Mouse (Mus musculus) E14TG2a.4 (cell line): ENCODE results near the gene Hist2h2aa1.
"Not testable (repeated sequence)": the region's sequence is repeated elsewhere in the genome, so short reads cannot be mapped to it uniquely, and the experiment has no call there.

Experiments
- H3K27me3 ChIP-seq: 2 replicates; pipeline ENCODE4 v1.6.1; 2014; ENCODE audit warnings: low read length, control low read depth; ENCODE audit not compliant: insufficient read depth
- H3K36me3 ChIP-seq: 2 replicates; pipeline ENCODE4 v1.6.1; 2014; ENCODE audit warnings: low read length, control low read depth; ENCODE audit not compliant: insufficient read depth
- H3K4me1 ChIP-seq: replicated peaks from 2 replicates; pipeline ENCODE4 v1.6.1; 2014; ENCODE audit warnings: low read depth, low read length, control low read depth
- H3K4me3 ChIP-seq: replicated peaks from 2 replicates; pipeline ENCODE4 v1.5.1; 2014; ENCODE audit warnings: mild to moderate bottlenecking, low read length
- H3K9me3 ChIP-seq: 2 replicates; pipeline ENCODE4 v1.6.1; 2014; ENCODE audit warnings: low read length, control low read depth
- CTCF ChIP-seq: conservative IDR thresholded peaks from 2 replicates; pipeline ENCODE4 v1.5.1; 2014; ENCODE audit warnings: low read length
- NANOG ChIP-seq: IDR thresholded peaks from 2 replicates; pipeline ENCODE4 v1.6.1; 2014; ENCODE audit warnings: borderline replicate concordance, low read length, mixed read lengths
- POU5F1 ChIP-seq: IDR thresholded peaks from 2 replicates; pipeline ENCODE4 v1.6.1; 2014; ENCODE audit warnings: low read length, borderline replicate concordance

Hist2h2aa1 gene

DNA sequence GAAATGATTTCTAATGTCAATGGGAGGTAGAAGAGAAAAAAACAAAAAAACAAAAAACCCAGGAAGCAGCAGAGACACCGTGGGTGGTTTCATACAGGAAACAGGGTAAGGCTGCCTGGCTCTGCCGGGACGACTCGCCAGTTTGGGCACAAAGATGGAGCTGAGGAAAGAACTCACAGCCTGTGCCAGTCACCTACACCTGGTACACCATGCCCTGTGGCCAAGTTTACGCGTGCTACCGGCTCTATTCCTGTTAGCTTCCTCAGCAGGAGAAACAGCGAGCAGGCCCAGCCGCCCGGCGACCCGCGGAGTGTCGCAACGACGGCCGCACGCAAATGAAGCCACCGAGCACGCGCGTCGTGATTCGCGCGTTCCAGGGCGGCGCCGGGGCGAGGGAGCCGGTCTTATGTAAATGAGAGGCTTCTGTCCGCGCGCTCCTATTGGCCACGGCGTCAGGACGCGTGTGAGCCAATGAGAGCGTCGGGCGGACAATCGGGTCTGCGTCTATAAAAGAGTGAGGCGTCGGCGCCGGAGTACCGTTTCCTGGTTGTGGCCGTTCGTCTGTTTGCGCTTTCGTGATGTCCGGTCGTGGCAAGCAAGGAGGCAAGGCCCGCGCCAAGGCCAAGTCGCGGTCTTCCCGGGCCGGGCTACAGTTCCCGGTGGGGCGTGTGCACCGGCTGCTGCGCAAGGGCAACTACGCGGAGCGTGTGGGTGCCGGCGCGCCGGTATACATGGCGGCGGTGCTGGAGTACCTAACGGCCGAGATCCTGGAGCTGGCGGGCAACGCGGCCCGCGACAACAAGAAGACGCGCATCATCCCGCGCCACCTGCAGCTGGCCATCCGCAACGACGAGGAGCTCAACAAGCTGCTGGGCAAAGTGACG, at the start of gene Hist2h2aa1:
Gene Hist2h2aa1, plus strand, starts transcription at position 495 of the 884 bp plus-strand sequence.
- not testable (repeated sequence) for H3K36me3 ChIP-seq, H3K27me3 ChIP-seq, H3K9me3 ChIP-seq
- H3K4me1 ChIP-seq = peaks cover 62% of the 10 kb centered on the region
- H3K4me3 ChIP-seq = peak within 1 kb of the TSS; percentile 82

DNA sequence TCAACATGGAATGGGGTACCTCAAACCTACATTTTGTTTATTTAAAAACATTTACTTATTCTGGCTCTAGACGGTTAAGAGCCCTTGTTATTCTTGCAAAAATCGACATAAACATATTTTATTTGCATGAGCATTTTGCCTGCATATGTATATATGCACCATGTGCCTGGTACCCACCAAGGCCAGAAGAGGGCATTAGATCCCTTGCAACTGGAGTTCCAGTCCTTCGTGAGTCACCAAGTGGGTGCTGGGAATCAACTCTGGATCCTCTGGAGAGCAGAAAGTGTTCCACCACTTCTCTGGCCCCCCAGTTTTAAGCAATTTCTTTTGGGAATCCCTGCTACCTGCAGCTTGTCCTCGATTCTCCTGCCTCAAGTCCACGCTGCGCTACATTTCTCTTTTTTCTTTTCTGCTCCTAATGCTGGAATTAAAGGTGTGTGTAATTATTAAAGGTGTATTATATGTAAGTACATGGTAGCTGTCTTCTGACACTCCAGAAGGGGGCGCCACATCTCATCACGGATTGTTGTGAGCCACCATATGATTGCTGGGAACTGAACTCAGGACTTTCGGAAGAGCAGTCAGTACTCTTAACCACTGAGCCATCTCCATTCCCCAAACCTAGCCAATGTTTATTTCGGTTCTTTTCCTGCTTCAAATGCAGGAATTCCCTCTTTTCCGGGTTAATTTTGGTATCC, 49.5 kb upstream of the Hist2h2aa1 start:
- TF ChIP-seq POU5F1 (no peak), CTCF (peak; percentile 41)
- Histone ChIP-seq H3K9me3 (no peaks in the 10 kb centered on the region), H3K36me3 (no peaks in the 10 kb centered on the region), H3K4me1 (peaks cover 47% of the 10 kb centered on the region), H3K4me3 (peak overlapping the region; percentile 94), H3K27me3 (peaks cover 24% of the 10 kb centered on the region)

DNA sequence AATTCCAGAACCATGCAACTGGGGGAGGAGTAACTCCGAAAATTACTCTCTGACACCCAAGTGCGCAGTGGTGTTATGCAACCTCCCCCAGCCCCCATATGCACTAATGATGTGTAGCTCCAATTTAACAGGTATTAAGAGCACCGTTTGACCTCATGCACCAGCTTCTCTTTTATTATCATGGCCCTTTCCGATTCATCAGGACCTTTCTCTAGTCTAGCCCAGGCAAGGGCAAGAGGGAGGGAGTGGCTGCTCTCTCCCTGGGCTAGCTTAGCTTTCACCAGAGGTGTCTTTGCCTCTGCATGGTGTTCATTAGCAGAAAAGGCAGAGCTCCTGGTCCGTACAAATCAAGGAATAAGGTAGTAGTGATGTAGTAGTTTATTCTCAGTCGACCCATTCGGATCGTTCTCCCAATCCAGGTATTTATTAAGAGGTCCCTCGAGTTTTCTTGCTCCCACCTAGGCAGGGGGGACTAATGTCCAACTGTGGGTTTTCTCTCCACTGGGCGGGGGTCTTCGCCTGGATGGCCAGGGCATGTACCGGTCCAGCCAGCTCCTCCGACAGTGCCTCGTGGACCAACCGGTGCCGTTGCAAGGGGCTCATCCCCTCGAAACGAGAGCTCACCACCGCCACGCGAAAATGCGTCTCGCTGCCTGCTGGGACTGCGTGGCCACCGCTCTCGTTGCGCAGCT, 48.7 kb upstream of the Hist2h2aa1 start:
- no peak for TF ChIP-seq CTCF
- no peak for TF ChIP-seq NANOG
- TF ChIP-seq POU5F1 = no peak
- no peaks in the 10 kb centered on the region for H3K9me3 ChIP-seq

DNA sequence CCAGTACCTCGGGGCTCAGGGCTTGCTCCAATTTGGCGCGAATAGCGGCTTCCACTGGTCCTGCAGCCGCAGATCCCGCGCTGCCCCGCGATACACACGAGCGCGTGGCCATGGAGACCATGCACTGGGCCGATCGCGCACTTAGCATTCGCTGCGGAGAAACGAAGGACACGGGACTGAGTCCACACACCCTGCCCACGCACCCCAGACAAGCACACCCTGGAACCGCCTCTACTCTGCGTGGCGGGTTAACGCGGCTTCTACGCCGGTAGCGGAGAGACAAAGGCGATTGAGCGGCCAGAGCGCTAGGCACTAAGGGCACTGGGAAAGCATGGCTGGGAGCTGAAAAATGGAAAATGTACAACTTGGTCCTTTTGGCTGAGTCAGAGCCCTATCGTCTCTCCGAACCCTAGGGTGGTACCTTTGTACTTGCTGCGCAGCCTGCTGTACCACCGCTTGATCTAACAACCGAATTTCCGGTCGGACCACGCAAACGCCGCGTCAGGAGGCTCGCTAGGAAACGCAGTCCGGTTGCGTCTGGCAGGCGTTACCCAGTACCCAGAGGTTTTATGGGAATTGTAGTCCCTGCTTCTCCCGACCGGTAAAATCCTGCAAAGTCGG, 48.1 kb upstream of the Hist2h2aa1 start:
- H3K4me3 ChIP-seq = peak overlapping the region; percentile 94
- H3K36me3 ChIP-seq = no peaks in the 10 kb centered on the region
- peaks cover 21% of the 10 kb centered on the region for H3K27me3 ChIP-seq
- no peaks in the 10 kb centered on the region for H3K9me3 ChIP-seq
- TF ChIP-seq NANOG (no peak), CTCF (no peak), POU5F1 (no peak)
- peaks cover 47% of the 10 kb centered on the region for H3K4me1 ChIP-seq

More for the DNA sequence above, 48.7 kb upstream of the Hist2h2aa1 start:
- peak overlapping the region; percentile 94 for H3K4me3 ChIP-seq
- H3K4me1 ChIP-seq = peaks cover 47% of the 10 kb centered on the region
- H3K27me3 ChIP-seq = peaks cover 24% of the 10 kb centered on the region
- H3K36me3 ChIP-seq = no peaks in the 10 kb centered on the region

DNA sequence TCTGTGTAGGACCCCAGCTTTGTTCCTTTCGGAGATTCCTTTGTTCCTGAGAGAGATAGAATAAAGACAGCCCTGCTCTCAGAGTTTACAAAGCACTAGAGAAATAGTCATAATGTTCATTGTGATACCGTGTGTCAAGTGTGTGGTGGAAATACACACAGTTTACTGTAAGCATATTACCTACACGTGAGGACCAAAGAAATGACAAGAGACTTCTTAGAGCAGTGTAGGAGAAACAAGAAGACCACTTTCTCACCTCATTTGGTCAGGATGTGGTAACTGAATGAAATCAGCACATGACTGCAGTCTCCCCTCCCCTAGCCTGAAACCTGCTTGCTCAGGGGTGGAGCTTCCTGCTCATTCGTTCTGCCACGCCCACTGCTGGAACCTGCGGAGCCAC, 47.1 kb upstream of the Hist2h2aa1 start:
- peaks cover 15% of the 10 kb centered on the region for H3K27me3 ChIP-seq
- TF ChIP-seq NANOG (no peak), CTCF (no peak), POU5F1 (no peak)
- peak overlapping the region; percentile 94 for H3K4me3 ChIP-seq
- no peaks in the 10 kb centered on the region for H3K36me3 ChIP-seq
- no peaks in the 10 kb centered on the region for H3K9me3 ChIP-seq
- H3K4me1 ChIP-seq = peaks cover 43% of the 10 kb centered on the region

DNA sequence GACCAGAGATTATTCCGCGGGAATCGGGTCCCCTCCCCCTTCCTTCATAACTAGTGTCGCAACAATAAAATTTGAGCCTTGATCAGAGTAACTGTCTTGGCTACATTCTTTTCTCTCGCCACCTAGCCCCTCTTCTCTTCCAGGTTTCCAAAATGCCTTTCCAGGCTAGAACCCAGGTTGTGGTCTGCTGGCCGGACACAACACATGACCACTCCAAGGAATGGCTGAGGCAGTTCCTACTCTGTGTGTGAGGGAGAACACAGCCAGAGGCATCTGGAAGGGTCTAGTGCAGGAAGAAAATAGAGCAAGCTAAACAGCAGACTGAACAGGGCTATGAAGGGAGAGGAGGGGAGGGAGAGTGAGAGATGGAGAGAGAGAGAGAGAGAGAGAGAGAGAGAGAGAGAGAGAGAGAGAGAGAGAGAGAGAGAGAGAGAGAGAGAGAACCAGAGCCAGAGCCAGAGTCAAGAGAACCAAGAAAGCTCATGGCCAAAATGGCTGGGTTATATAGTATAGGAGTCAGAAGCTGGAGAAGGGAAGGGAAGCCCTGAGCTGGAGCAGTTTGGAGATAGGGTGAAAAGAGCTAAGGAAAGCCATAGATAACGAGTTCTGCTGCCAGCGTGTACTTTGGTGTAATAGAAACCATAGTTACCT, 46.6 kb upstream of the Hist2h2aa1 start:
- H3K36me3 ChIP-seq, H3K9me3 ChIP-seq: not testable (repeated sequence)
- 0 out of 2 replicates have a peak overlapping the region, but pooled peaks have one; percentile 26 for H3K4me3 ChIP-seq

DNA sequence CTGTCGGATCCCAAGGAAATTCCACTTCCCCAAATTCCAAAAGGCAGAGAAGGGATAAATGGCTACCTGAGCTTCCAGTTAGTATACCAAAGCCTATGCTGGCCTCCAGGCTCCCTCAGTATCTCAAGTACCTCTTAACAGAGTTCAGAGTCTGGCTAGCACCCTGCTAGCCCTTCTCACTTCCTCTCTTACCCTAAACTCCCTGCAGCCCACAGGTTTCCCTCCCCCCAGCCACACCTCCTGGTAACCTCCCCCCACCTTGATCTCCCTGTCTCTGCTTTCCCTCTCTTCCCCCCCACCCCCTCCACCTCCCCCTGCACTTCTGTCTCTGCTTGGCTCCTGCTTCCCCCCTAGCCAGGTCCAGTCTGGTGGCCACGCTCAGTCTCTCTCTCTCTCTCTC, 45.6 kb upstream of the Hist2h2aa1 start:
- H3K27me3 ChIP-seq = peaks cover 8% of the 10 kb centered on the region; the same call in 1 of the 2 replicates
- no peaks in the 10 kb centered on the region for H3K36me3 ChIP-seq
- H3K4me3 ChIP-seq = no peak overlapping the region
- peaks cover 34% of the 10 kb centered on the region for H3K4me1 ChIP-seq
- TF ChIP-seq CTCF = no peak
- no peak for TF ChIP-seq POU5F1
- no peak for TF ChIP-seq NANOG
- no peaks in the 10 kb centered on the region for H3K9me3 ChIP-seq

More for the DNA sequence above, 46.6 kb upstream of the Hist2h2aa1 start:
- Histone ChIP-seq H3K4me1 (peaks cover 38% of the 10 kb centered on the region), H3K27me3 (peaks cover 10% of the 10 kb centered on the region; the same call in 1 of the 2 replicates)

DNA sequence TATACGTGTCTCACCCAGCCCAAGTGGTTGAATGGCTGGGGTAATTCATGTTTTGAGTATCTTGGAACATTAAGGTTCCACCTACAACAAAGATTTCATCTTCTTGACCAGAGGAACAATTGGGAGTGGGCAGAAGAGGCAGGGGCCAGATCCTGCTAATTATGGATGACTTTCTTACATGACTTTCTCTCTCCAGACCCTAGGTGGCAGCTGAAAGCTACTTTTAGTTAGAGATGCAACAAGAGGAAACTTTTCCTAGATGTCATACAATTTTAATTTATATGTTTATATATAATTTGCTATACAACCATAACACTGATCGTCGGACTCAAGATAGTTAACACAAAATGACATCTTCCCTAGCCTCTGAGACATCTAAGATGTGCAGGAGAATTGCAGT, 37.5 kb upstream of the Hist2h2aa1 start:
- H3K9me3 ChIP-seq = no peaks in the 10 kb centered on the region
- no peak overlapping the region for H3K4me3 ChIP-seq
- peaks cover 13% of the 10 kb centered on the region for H3K4me1 ChIP-seq
- TF ChIP-seq POU5F1 (no peak), NANOG (no peak), CTCF (no peak)
- H3K36me3 ChIP-seq = no peaks in the 10 kb centered on the region
- peaks cover 8% of the 10 kb centered on the region; the same call in 1 of the 2 replicates for H3K27me3 ChIP-seq
